Mouse (Mus musculus) MEL (cell line): Measurements from ENCODE around the gene Mtfmt.

ENCODE experiments used
- CTCF ChIP-seq, 3 experiments: IDR thresholded peaks in 2 of 3; conservative IDR thresholded peaks in 1 of 3; 2 replicates each; pipeline ENCODE4 v1.5.1; 2011 to 2012; ENCODE audit warnings: low read length in 3 of 3, low read depth in 2 of 3, mild to moderate bottlenecking in 2 of 3, improper control_type of control experiment in 1 of 3, inconsistent platforms in 1 of 3, mixed read lengths in 1 of 3, moderate library complexity in 1 of 3; ENCODE audit not compliant: control insufficient read depth in 1 of 3, insufficient read depth in 1 of 3, poor library complexity in 1 of 3, severe bottlenecking in 1 of 3
- MEF2A ChIP-seq: IDR thresholded peaks from 2 replicates; pipeline ENCODE4 v1.6.1; 2014; ENCODE audit warnings: low read depth, mild to moderate bottlenecking, inconsistent platforms, low read length, improper control_type of control experiment; ENCODE audit not compliant: poor library complexity, insufficient replicate concordance, severe bottlenecking; ENCODE audit errors: extremely low read depth
- MYC ChIP-seq: IDR thresholded peaks from 2 replicates; pipeline ENCODE4 v1.6.1; 2011; ENCODE audit warnings: low read depth, mild to moderate bottlenecking, low read length, improper control_type of control experiment, moderate library complexity
- POLR2A ChIP-seq, 2 experiments: IDR thresholded peaks; 2 replicates each; pipeline ENCODE4 v1.6.1; 2011 to 2012; ENCODE audit warnings: low read length in 2 of 2, mild to moderate bottlenecking in 2 of 2, control low read depth in 1 of 2, improper control_type of control experiment in 1 of 2, low read depth in 1 of 2, moderate library complexity in 1 of 2; ENCODE audit not compliant: control insufficient read depth in 1 of 2, insufficient read depth in 1 of 2, poor library complexity in 1 of 2
- USF2 ChIP-seq, 2 experiments: IDR thresholded peaks; 2 replicates each; pipeline ENCODE4 v1.6.1; 2011 to 2012; ENCODE audit warnings: improper control_type of control experiment in 2 of 2, low read length in 2 of 2, borderline replicate concordance in 1 of 2, inconsistent platforms in 1 of 2, low read depth in 1 of 2, mild to moderate bottlenecking in 1 of 2; ENCODE audit not compliant: insufficient read depth in 1 of 2
- ZNF384 ChIP-seq: IDR thresholded peaks from 2 replicates; pipeline ENCODE4 v1.6.1; 2012; ENCODE audit warnings: low read depth, mild to moderate bottlenecking, inconsistent platforms, low read length, improper control_type of control experiment

GRCm38 (mm10) chr9:65465241-65465640 is 29.7 kb downstream of the Mtfmt start:
- no peak for TF ChIP-seq POLR2A (IDR thresholded peaks at IDR 0.05; ENCODE audit: control insufficient read depth in 1 of 2, insufficient read depth in 1 of 2, low read depth in 1 of 2, low read length in 2 of 2, poor library complexity in 1 of 2)
- no peak for TF ChIP-seq MYC
- TF ChIP-seq MEF2A = no peak
- TF ChIP-seq CTCF (IDR thresholded peaks at IDR 0.05 in 2 of 3, conservative IDR thresholded peaks at IDR 0.05 in 1 of 3; ENCODE audit: control insufficient read depth in 1 of 3, insufficient read depth in 1 of 3, low read depth in 2 of 3, low read length in 3 of 3, poor library complexity in 1 of 3, severe bottlenecking in 1 of 3) = no peak
- no peak for TF ChIP-seq USF2 (IDR thresholded peaks at IDR 0.05; ENCODE audit: borderline replicate concordance in 1 of 2, insufficient read depth in 1 of 2, low read depth in 1 of 2, low read length in 2 of 2)
- TF ChIP-seq ZNF384 = no peak
